Mouse (Mus musculus) midbrain, postnatal 0 days (tissue): ENCODE measurements at regions not wholly inside any gene's neighbourhood (a gene's known extent, or its start where the extent isn't known, plus 50 kb on each side); places are given as distances from the start of the nearest gene placed in this dataset. TPM values are rescaled to one million over a fixed set of nuclear protein-coding genes. Genes with fewer than 3 reads are reported as not detected.
A peak's percentile ranks its signal among the peaks of the same experiment; 100 is the strongest.

Experiments
- ATAC-seq: fragments of 200-750 bp; cut with Nextera tagmentation; 2 replicates; pipeline ENCODE4 v1.8.0; 2017; ENCODE audit warnings: moderate number of reproducible peaks, mild to moderate bottlenecking, moderate TSS enrichment, moderate library complexity; ENCODE audit not compliant: low FRiP score
- DNase-seq: peaks from one replicate; pipeline ENCODE4 v3.0.0-alpha.2; 2015; ENCODE audit warnings: low spot score
- H3K27ac ChIP-seq: fragments of 300-500 bp; sonication (generic); 2 replicates; pipeline ENCODE4 v1.5.1; 2014; ENCODE audit warnings: low read depth, mild to moderate bottlenecking, low read length, mixed read lengths
- H3K27me3 ChIP-seq: fragments of 300-500 bp; sonication (generic); 2 replicates; pipeline ENCODE4 v1.6.1; 2014; ENCODE audit warnings: low read length, control low read depth, mixed read lengths; ENCODE audit not compliant: insufficient read depth
- H3K36me3 ChIP-seq: fragments of 300-500 bp; sonication (generic); 2 replicates; pipeline ENCODE4 v1.6.1; 2014; ENCODE audit warnings: low read length, control low read depth, mixed read lengths; ENCODE audit not compliant: insufficient read depth
- H3K4me1 ChIP-seq: fragments of 300-500 bp; sonication (generic); 2 replicates; pipeline ENCODE4 v1.6.1; 2014; ENCODE audit warnings: mild to moderate bottlenecking, control low read depth, antibody characterized with exemption, low read length, mixed read lengths; ENCODE audit not compliant: insufficient read depth
- H3K4me2 ChIP-seq: fragments of 300-500 bp; sonication (generic); 2 replicates; pipeline ENCODE4 v1.6.1; 2014; ENCODE audit warnings: low read depth, mild to moderate bottlenecking, low read length, mixed read lengths; ENCODE audit not compliant: poor library complexity, severe bottlenecking
- H3K4me3 ChIP-seq: fragments of 300-500 bp; sonication (generic); 2 replicates; pipeline ENCODE4 v1.5.1; 2014; ENCODE audit warnings: low read depth, mild to moderate bottlenecking, low read length, moderate library complexity
- H3K9ac ChIP-seq: fragments of 300-500 bp; sonication (generic); replicated peaks from 2 replicates; pipeline ENCODE4 v1.6.1; 2014; ENCODE audit warnings: mild to moderate bottlenecking, low read length, moderate library complexity, mixed read lengths; ENCODE audit not compliant: poor library complexity, severe bottlenecking
- H3K9me3 ChIP-seq: fragments of 300-500 bp; sonication (generic); 2 replicates; pipeline ENCODE4 v1.6.1; 2016; ENCODE audit warnings: low read length, control low read depth
- CTCF ChIP-seq: IDR thresholded peaks from 2 replicates; pipeline ENCODE4 v1.5.1; 2016; ENCODE audit warnings: antibody characterized with exemption, mild to moderate bottlenecking
- WGBS: fragments of 180-500 bp; shearing (Covaris S2); extraction: QIAGEN DNeasy Blood & Tissue Kit; methylation state at CpG from one replicate; pipeline ENCODE4 v1.1.7; 2014; 5-methylcytosine and 5-hydroxymethylcytosine counted together
- microRNA counts: library from miRNA; unstranded; fragments of <30 nt; microRNA quantifications from one replicate; lab custom pipeline; 2015
- microRNA-seq: library from miRNA; unstranded; fragments of <30 nt; microRNA quantifications from one replicate; pipeline ENCODE4, GENCODE M21; 2016; ENCODE audit warnings: borderline number of aligned reads

DNA sequence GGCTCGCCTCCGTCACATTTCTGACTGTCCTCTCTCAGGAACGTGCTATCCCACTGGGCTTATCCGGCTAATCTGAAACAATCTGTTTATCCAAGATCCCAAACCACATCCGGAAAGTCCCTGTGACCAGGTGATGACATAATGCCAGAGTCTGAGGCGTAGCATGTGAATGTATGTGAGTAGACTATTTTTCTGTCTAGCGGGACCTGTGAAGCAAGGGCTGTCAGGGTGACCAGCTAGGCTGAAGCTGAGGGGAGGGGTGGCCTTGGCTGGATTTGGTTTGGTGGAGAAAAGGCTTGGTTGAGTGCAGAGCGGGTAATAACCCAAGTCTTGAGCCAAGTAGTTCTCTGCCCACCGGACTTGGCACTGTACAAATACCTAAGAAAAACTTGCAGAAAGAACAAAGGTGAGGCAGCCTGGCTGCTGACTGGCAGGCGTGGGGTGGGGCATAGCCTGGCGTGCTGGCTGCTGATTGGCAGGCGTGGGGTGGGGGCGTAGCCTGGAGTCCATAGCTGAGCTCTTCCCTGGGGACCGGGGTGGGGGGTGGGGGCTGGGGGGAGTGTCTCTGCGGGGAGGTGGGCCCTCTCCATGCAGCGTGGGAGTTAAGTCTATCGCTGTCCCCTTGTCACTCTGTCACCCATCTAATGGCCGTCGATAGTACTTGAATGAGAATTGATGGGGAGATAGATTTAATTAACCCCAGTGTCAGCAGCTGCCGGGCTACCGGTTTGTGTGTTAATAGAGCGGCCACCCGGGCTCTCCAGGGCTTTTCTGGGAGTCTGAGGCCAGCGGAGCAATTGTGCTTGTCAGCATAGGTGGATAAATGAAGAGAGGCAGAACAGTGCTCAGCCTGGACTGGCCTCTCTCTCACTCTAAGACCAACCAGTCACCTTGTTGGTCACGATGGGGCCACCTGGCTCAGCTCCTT is 54.2 kb upstream of the Unc5b start:
- ATAC-seq (peak; percentile 79), DNase-seq (peak; percentile 49)
- Histone ChIP-seq H3K27me3 (no peaks in the 10 kb centered on the region), H3K9me3 (no peaks in the 10 kb centered on the region), H3K36me3 (no peaks in the 10 kb centered on the region), H3K4me3 (0 out of 2 replicates have a peak overlapping the region, but pooled peaks have one; percentile 5), H3K4me2 (peak overlapping the region; percentile 35), H3K9ac (no peak overlapping the region; the same call in 1 of the 2 replicates), H3K27ac (no peak overlapping the region), H3K4me1 (peaks cover 4% of the 10 kb centered on the region; the same call in 1 of the 2 replicates)
- WGBS = 22% methylated on average over 24 of the region's 25 CpGs
- TF ChIP-seq CTCF = no peak

DNA sequence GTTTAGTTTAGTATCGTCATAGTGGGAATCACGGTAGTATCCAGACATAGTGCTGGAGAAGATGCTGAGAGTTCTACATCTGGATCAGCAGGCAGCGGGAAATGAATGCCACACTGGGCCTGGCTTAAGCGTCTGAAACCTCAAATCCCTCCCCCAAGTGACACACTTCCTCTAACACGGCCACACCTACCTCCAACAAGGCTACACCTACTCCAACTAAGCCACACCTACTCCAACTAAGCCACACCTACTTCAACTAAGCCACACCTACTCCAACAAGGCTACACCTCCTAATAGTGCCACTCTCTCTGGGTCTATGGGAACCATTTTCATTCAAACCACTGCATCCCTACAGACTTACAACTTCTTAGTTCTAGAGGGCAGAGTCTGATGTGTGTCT is 53.4 kb upstream of the Unc5b start:
- Histone ChIP-seq H3K27ac (no peak overlapping the region), H3K9ac (no peak overlapping the region), H3K4me3 (no peak overlapping the region), H3K4me2 (no peak overlapping the region), H3K27me3 (no peaks in the 10 kb centered on the region), H3K9me3 (no peaks in the 10 kb centered on the region), H3K36me3 (no peaks in the 10 kb centered on the region), H3K4me1 (peaks cover 4% of the 10 kb centered on the region; the same call in 1 of the 2 replicates)
- DNase-seq (no peak), ATAC-seq (no peak)
- 92% methylated on average over 5 of the region's 5 CpGs for WGBS
- no peak for TF ChIP-seq CTCF

MicroRNA genes in the stretch of these regions (microRNA counts, 519-probe panel; counts per million panel counts)
- 528 counts per million, percentile 58 among the panel's probes with 10 or more counts for microRNA mmu-miR-466j (lab: Ali Mortazavi, UCI)

Small RNA genes lying in the stretch of these regions (microRNA-seq; reads per million reads assigned to microRNA genes)
- gene Mir466j (not detected), gene Mir6408 (not detected)
